Mouse (Mus musculus) kidney, adult 2 months (tissue): ENCODE measurements around the gene Syce2. TPM values are rescaled to one million over a fixed set of nuclear protein-coding genes. Genes with fewer than 3 reads are reported as not detected.

Source experiments
- DNase-seq: peaks from one replicate; pipeline ENCODE4 v3.0.0; 2021
- H3K27ac ChIP-seq: fragments of 200-500 bp; 2 replicates; pipeline ENCODE4 v1.5.1; 2012; ENCODE audit warnings: low read depth, low read length, control low read depth, inconsistent platforms; ENCODE audit not compliant: insufficient read depth
- H3K27me3 ChIP-seq: fragments of 200-500 bp; replicated peaks from 2 replicates; pipeline ENCODE4 v1.6.1; 2012; ENCODE audit warnings: mild to moderate bottlenecking, moderate library complexity, low read length, inconsistent platforms; ENCODE audit not compliant: control insufficient read depth, insufficient read depth
- H3K36me3 ChIP-seq: fragments of 200-500 bp; 2 replicates; pipeline ENCODE4 v1.6.1; 2012; ENCODE audit warnings: mild to moderate bottlenecking, moderate library complexity, low read length, inconsistent platforms; ENCODE audit not compliant: control insufficient read depth, insufficient read depth
- H3K4me1 ChIP-seq: fragments of 200-500 bp; 2 replicates; pipeline ENCODE4 v1.6.1; 2011; ENCODE audit warnings: low read length; ENCODE audit not compliant: control insufficient read depth, insufficient read depth
- H3K4me3 ChIP-seq: fragments of 200-500 bp; 2 replicates; pipeline ENCODE4 v1.5.1; 2011; ENCODE audit warnings: mild to moderate bottlenecking, low read depth, low read length, control low read depth; ENCODE audit not compliant: insufficient read depth
- CTCF ChIP-seq: fragments of 200-500 bp; conservative IDR thresholded peaks from 2 replicates; pipeline ENCODE4 v1.5.1; 2011; ENCODE audit warnings: low read depth, mild to moderate bottlenecking, control low read depth, low read length, moderate library complexity, mixed read lengths; ENCODE audit not compliant: insufficient read depth, insufficient read length
- POLR2A ChIP-seq: fragments of 200-500 bp; IDR thresholded peaks from one replicate; pipeline ENCODE4 v1.6.1; 2011; ENCODE audit warnings: low read depth, low read length, control low read depth
- WGBS: fragments of 180-500 bp; shearing (Covaris S2); methylation state at CpG from one replicate; pipeline ENCODE4 v1.1.7; 2018; 5-methylcytosine and 5-hydroxymethylcytosine counted together
- polyA plus RNA-seq: library from polyadenylated mRNA; depleted of rRNA; stranded (reverse); fragments of >200 nt; gene quantifications from 2 replicates; pipeline ENCODE4 v1.2.3, GENCODE M21; 2012

Gene Syce2
- polyA plus RNA-seq, 1 experiment: 1.7 TPM

DNA sequence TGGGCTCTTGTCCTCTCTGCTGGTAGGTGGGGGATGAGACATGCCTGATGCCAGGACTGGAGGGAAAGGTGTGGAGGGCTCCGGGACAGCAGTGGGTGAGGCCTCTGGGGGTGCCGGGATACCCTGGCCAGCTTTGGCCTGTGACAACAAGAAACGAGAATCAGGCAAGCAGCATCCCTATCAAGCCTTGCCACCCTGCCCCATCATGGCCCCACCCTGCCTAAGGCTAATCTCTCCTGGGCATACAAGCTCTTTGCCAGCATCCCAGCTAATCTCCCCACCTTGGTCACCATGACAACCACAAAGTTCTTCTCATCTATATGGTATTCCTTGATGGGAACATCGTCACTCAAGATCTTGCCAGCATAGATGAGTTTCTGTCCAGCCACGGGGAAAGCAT lies 33.4 kb upstream of the Syce2 start:
- no peak overlapping the region for H3K4me3 ChIP-seq
- peaks cover under 1% of the 10 kb centered on the region; the same call in 1 of the 2 replicates for H3K4me1 ChIP-seq
- H3K27me3 ChIP-seq: no peaks in the 10 kb centered on the region
- no peak for TF ChIP-seq POLR2A
- TF ChIP-seq CTCF: no peak
- H3K27ac ChIP-seq: no peak overlapping the region
- no peak for DNase-seq
- peaks cover 10% of the 10 kb centered on the region for H3K36me3 ChIP-seq
- WGBS: 84% methylated on average over 5 of the region's 5 CpGs

DNA sequence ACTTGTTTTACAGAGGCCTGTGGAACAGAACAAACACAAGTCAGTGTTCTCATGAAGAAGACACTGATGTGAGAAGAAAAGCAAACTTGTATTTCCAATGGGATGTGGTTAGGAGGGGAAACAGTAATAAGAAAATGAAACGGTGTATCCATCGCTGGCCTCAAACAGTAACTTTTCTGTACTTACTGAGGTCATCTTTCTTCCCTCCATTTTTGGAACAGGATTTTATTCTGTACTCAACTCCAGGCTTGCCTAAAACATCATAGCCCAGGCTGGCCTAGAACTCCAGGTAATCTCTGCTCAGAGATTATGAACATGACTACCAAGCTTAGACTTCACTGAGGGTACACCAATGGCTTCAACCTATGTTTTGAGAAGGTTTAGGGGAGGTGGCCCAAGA lies 32.5 kb upstream of the Syce2 start:
- H3K4me1 ChIP-seq: no peaks in the 10 kb centered on the region; the same call in 1 of the 2 replicates
- 74% methylated on average over 2 of the region's 2 CpGs for WGBS
- no peaks in the 10 kb centered on the region for H3K27me3 ChIP-seq
- no peak overlapping the region for H3K27ac ChIP-seq
- no peak overlapping the region for H3K4me3 ChIP-seq
- H3K36me3 ChIP-seq: peaks cover 11% of the 10 kb centered on the region
- DNase-seq: no peak
- TF ChIP-seq POLR2A (no peak), CTCF (no peak)

DNA sequence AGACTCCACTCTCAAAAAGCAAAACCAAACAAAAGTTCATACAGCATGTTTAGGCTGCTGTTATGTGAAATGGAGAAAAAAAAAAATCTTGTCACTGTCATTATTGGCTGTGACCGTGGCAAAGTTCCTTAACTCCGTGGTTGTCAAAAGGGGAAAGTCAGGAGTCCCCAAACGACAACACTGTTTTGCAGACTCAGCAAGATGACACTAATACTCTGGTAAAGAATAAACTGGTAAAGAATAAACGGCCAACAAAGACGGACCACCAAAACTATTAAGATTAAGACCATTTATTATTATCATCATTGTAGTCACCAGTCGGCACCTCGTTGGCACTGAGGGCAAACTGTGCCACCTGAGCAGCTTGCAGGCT lies 32.0 kb upstream of the Syce2 start:
- DNase-seq: no peak
- Histone ChIP-seq H3K4me1 (peaks cover 4% of the 10 kb centered on the region; the same call in 1 of the 2 replicates), H3K27me3 (no peaks in the 10 kb centered on the region), H3K4me3 (peak overlapping the region; percentile 84), H3K27ac (no peak overlapping the region), H3K36me3 (peaks cover 11% of the 10 kb centered on the region)
- TF ChIP-seq CTCF: no peak
- TF ChIP-seq POLR2A: no peak
- under 1% methylated on average over 7 of the region's 7 CpGs for WGBS

DNA sequence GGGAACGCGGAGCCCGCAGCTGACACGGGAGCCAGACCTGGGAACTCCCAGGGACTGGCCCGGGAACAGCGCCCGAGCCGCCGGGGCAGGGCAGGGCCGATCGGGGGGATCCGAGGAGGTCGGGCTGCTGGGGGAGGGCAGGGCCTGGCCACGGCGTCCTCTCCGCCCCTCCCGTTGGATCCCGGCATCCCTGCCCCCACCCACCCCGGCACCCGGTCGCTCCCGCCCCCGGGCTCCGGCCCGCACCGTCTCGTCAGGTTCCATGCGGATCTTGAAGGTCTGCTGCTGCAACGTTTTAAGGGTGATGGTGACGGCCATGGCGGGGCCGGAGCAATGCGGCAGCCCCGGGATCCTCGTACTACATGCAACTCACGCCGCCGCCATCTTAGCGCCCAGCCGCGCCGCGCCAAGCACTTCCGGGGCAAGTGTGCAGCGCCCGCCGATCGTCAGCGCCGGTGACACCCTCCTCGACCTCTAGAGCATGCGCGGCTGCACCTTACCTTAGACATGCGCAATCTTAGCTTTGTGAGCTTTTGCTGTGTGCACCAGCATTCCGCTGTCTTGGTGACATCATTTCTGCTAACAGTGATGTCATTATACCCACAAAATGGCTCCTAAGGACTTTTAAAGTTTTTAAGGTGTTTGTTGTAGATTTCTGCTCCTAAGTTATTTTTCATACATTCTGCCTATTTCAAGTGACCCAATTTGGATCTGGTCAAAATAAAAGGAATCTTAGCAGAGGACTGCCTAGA lies 31.5 kb upstream of the Syce2 start, which contains the start of gene Rad23a:
Rad23a (minus strand) TSS at position 418 of the 752 bp plus-strand sequence.
- H3K27ac ChIP-seq: no peak within 1 kb of the TSS
- H3K4me1 ChIP-seq: peaks cover 5% of the 10 kb centered on the region; the same call in 1 of the 2 replicates
- WGBS: 1% methylated on average over 55 of the region's 55 CpGs
- TF ChIP-seq CTCF: no peak
- TF ChIP-seq POLR2A: peak; percentile 61
- DNase-seq: peak; percentile 95
- H3K36me3 ChIP-seq: peaks cover 13% of the 10 kb centered on the region
- H3K4me3 ChIP-seq: peak within 1 kb of the TSS; percentile 84
- no peaks in the 10 kb centered on the region for H3K27me3 ChIP-seq

DNA sequence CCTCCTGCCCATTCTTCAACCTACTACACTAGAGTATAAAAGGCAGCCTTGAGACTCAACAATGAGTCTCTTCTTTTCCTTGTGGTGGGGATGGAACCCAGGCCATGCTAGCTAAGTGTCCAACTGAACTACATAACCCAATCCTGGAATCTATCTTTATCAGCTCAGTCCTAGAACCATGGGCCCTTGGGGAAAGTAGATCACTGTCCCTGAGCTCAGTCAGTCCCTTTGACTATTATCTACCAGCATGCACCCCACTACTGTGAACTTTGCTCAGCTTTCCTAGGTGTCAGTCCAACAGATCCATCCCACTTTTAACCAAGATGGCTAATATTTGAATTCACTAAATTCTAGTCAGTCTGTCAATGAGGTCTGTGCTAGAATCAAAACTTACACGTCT lies 30.4 kb upstream of the Syce2 start:
- TF ChIP-seq POLR2A: no peak
- no peak for TF ChIP-seq CTCF
- 75% methylated on average over 1 of the region's 1 CpGs for WGBS
- Histone ChIP-seq H3K36me3 (peaks cover 13% of the 10 kb centered on the region), H3K4me3 (no peak overlapping the region), H3K27ac (no peak overlapping the region), H3K4me1 (peaks cover 5% of the 10 kb centered on the region; the same call in 1 of the 2 replicates), H3K27me3 (no peaks in the 10 kb centered on the region)
- DNase-seq: no peak

DNA sequence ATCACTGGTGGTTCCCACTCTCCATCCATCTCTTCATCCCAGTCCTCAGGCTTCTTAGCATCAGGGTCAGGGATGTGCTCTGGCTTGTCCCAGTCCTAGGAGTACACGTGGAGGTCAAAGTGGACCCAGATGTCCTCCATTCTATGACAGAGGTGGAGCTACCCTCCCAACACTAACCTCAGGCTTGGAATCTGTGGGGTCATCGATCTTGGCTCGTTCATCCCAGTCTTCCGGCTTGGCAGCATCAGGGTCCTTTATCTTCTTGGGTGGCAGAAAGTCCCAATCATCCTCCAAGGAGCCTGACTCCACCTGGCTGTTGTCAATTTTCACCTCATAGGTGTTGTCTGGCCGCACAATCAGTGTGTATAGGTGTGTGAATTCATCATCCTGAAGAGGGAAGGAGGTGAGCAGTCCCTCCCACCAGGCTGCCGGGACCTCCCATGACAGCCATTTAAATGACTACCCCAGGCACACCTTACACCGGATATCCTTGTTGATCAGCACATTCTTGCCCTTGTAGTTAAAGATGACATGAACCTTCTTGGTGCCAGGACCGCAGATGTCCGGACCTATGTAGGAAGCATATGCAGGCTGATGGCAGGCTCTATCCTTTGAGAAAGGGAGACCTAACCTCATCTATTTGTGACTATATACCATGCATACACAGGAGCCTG lies 27.4 kb upstream of the Syce2 start:
- peaks cover 11% of the 10 kb centered on the region for H3K36me3 ChIP-seq
- no peak overlapping the region; the same call in 1 of the 2 replicates for H3K4me3 ChIP-seq
- no peaks in the 10 kb centered on the region for H3K27me3 ChIP-seq
- DNase-seq: no peak
- WGBS: 54% methylated on average over 9 of the region's 9 CpGs
- no peak overlapping the region for H3K27ac ChIP-seq
- H3K4me1 ChIP-seq: peaks cover 11% of the 10 kb centered on the region
- no peak for TF ChIP-seq CTCF
- TF ChIP-seq POLR2A: no peak
